Comparison of ENCODE assay signal across 8 mouse cellular contexts in genomic region chr3:9573581-9573980, GRCm38 (mm10). TPM values are rescaled to one million over a fixed set of nuclear protein-coding genes. Genes with fewer than 3 reads are reported as not detected.
DNase-seq lines count a peak whose midpoint lies in the region; ATAC-seq and TF ChIP-seq lines count a peak whose summit lies in the region.

No protein-coding gene starts in this region.

- no peak overlapping the region for H3K27ac ChIP-seq in ES-E14 (ENCODE audit: insufficient read depth, low read depth, low read length, poor library complexity, severe bottlenecking)
- H3K27ac ChIP-seq in limb, embryonic 14.5 days (replicated peaks; ENCODE audit: low read depth, low read length) = no peak overlapping the region
- no peak overlapping the region for H3K27ac ChIP-seq in stomach, embryonic 15.5 days
- H3K27ac ChIP-seq in hindbrain, embryonic 10.5 days = no peak overlapping the region

- H3K9ac ChIP-seq in ES-E14 (ENCODE audit: insufficient read depth, low read depth, low read length, poor library complexity, severe bottlenecking) = no peak overlapping the region
- no peak overlapping the region for H3K9ac ChIP-seq in limb, embryonic 14.5 days (ENCODE audit: low read depth, low read length, severe bottlenecking)
- no peak overlapping the region for H3K9ac ChIP-seq in stomach, embryonic 15.5 days

- no peaks in the 10 kb centered on the region for H3K27me3 ChIP-seq in limb, embryonic 14.5 days (ENCODE audit: control insufficient read depth, insufficient read depth, low read length)
- H3K27me3 ChIP-seq in stomach, embryonic 15.5 days (replicated peaks) = no peaks in the 10 kb centered on the region
- no peaks in the 10 kb centered on the region for H3K27me3 ChIP-seq in hindbrain, embryonic 10.5 days (ENCODE audit: insufficient read depth, poor library complexity, severe bottlenecking)

- TF ChIP-seq CTCF in brain, embryonic 14.5 days (IDR thresholded peaks at IDR 0.05; ENCODE audit: borderline replicate concordance, extremely low read depth, insufficient read depth, insufficient read length) = no peak

- peaks cover 13 to 33% of the 10 kb centered on the region in 2 experiments for H3K4me1 ChIP-seq in ES-E14 (ENCODE audit: control insufficient read depth in 2 of 2, insufficient read depth in 2 of 2, low read length in 2 of 2, poor library complexity in 1 of 2)
- peaks cover 42% of the 10 kb centered on the region for H3K4me1 ChIP-seq in limb, embryonic 14.5 days (ENCODE audit: control insufficient read depth, insufficient read depth, low read length)
- H3K4me1 ChIP-seq in stomach, embryonic 15.5 days = peaks cover 23% of the 10 kb centered on the region
- H3K4me1 ChIP-seq in hindbrain, embryonic 10.5 days (replicated peaks) = peaks cover 34% of the 10 kb centered on the region

- H3K4me3 ChIP-seq in ES-E14 (ENCODE audit: insufficient read depth in 1 of 2, low read depth in 1 of 2, low read length in 2 of 2, poor library complexity in 1 of 2, severe bottlenecking in 1 of 2) = no peak overlapping the region
- no peak overlapping the region for H3K4me3 ChIP-seq in limb, embryonic 14.5 days (replicated peaks; ENCODE audit: low read length)
- H3K4me3 ChIP-seq in stomach, embryonic 15.5 days (replicated peaks) = no peak overlapping the region
- no peak overlapping the region for H3K4me3 ChIP-seq in hindbrain, embryonic 10.5 days

- peak; percentile 87 for ATAC-seq in limb, embryonic 14.5 days (ENCODE audit: low FRiP score, low read depth)
- ATAC-seq in stomach, embryonic 15.5 days (ENCODE audit: insufficient read depth, low FRiP score, low read depth) = peak; percentile 57; the same call in 1 of the 2 replicates

- in situ Hi-C loops in ES-E14 (cut with MboI; ENCODE audit: low sequenced_read_pairs in 2 of 2, unreplicated experiment in 2 of 2) = no loop called here

- no peak for DNase-seq in ES-E14 (ENCODE audit: low read depth, low spot score)
- DNase-seq in brain, embryonic 14.5 days (ENCODE audit: low read depth) = peak; percentile 55
- DNase-seq in heart, postnatal 14 days = peak; percentile 23 to 47
- DNase-seq in limb, embryonic 14.5 days (ENCODE audit: low spot score) = peak; percentile 89
- DNase-seq in cerebellum, postnatal 25 days = no peak
- no peak for DNase-seq in cerebellum, adult 18-20 months
- DNase-seq in hindbrain, embryonic 10.5 days (ENCODE audit: low spot score) = no peak

- H3K9me3 ChIP-seq in ES-E14 (ENCODE audit: control insufficient read depth, insufficient read depth, low read depth, low read length) = no peaks in the 10 kb centered on the region
- no peaks in the 10 kb centered on the region for H3K9me3 ChIP-seq in limb, embryonic 14.5 days (ENCODE audit: control insufficient read depth, low read length)
- H3K9me3 ChIP-seq in stomach, embryonic 15.5 days = no peaks in the 10 kb centered on the region
- H3K9me3 ChIP-seq in hindbrain, embryonic 10.5 days = 0 out of 2 replicates have a peak, but pooled peaks cover 3% of the 10 kb centered on the region

- WGBS in limb, embryonic 14.5 days = 4% methylated on average over 6 of the region's 6 CpGs
- WGBS in stomach, embryonic 15.5 days = 19% methylated on average over 6 of the region's 6 CpGs
- 80% methylated on average over 6 of the region's 6 CpGs for whole genome bisulfite sequencing in hindbrain, embryonic 10.5 days

- intact Hi-C loops in heart, postnatal 14 days (cut with DNase I) = no loop called here

- no peaks in the 10 kb centered on the region; the same call in 1 of the 2 replicates for H3K36me3 ChIP-seq in ES-E14 (ENCODE audit: control insufficient read depth, insufficient read depth, low read length, poor library complexity, severe bottlenecking)
- H3K36me3 ChIP-seq in limb, embryonic 14.5 days (ENCODE audit: control insufficient read depth, insufficient read depth, low read length) = no peaks in the 10 kb centered on the region
- no peaks in the 10 kb centered on the region for H3K36me3 ChIP-seq in stomach, embryonic 15.5 days
- no peaks in the 10 kb centered on the region for H3K36me3 ChIP-seq in hindbrain, embryonic 10.5 days

- no peak overlapping the region for H3K4me2 ChIP-seq in limb, embryonic 14.5 days (replicated peaks; ENCODE audit: low read depth, low read length, severe bottlenecking)
- no peak overlapping the region for H3K4me2 ChIP-seq in stomach, embryonic 15.5 days

- TF ChIP-seq POLR2A in brain, embryonic 14.5 days (IDR thresholded peaks at IDR 0.05; ENCODE audit: borderline replicate concordance, extremely low read depth, insufficient read depth, insufficient read length, poor library complexity, severe bottlenecking) = no peak
- TF ChIP-seq POLR2A in limb, embryonic 14.5 days (IDR thresholded peaks at IDR 0.05; ENCODE audit: borderline replicate concordance, extremely low read depth, insufficient read depth, insufficient read length) = no peak

TF ChIP-seq in ES-E14, 5 proteins besides CTCF, POLR2A, EP300 and RAD21:
- TF ChIP-seq HCFC1 (IDR thresholded peaks at IDR 0.05; ENCODE audit: borderline replicate concordance, insufficient read depth, low read length) (no peak), ZNF384 (IDR thresholded peaks at IDR 0.05; ENCODE audit: low read depth, low read length) (no peak), MAFK (IDR thresholded peaks at IDR 0.05; ENCODE audit: insufficient read depth, low read depth, low read length) (0 out of 2 replicates have a peak, but pooled peaks have one; percentile 7), ZC3H11A (IDR thresholded peaks at IDR 0.05; ENCODE audit: borderline replicate concordance, low read depth, low read length) (no peak), CHD2 (IDR thresholded peaks at IDR 0.05; ENCODE audit: low read depth, low read length) (no peak)
TF ChIP-seq in ES-E14: peak in this region for 1.

RNA-seq across cellular contexts. Expression of gene Zfp704, which starts 36.3 kb away (rescaled TPM):
- 11.4 and 18.8 TPM in 2 replicates for total RNA-seq in ES-E14 (2012; rRNA removed)
- 14.1 and 19.3 TPM in 2 replicates for polyA plus RNA-seq in brain, embryonic 14.5 days (2012; rRNA removed)
- 10 to 100 TPM; 17.5 to 18.0 TPM for total RNA-seq in heart, postnatal 14 days (2021)
- polyA plus RNA-seq in limb, embryonic 14.5 days (2012; rRNA removed) = 13.4 and 13.8 TPM in 2 replicates
- 13.4 and 14.3 TPM in 2 replicates for polyA plus RNA-seq in limb, embryonic 14.5 days (2014; fragmentation: Nextera tagmentation; extraction: Ambion mirVana)
- 8.0 and 8.9 TPM in 2 replicates for polyA plus RNA-seq in stomach, embryonic 15.5 days (2015; fragmentation: Nextera tagmentation; extraction: Ambion mirVana)
- 4.2 and 6.6 TPM in 2 replicates for polyA plus RNA-seq in hindbrain, embryonic 10.5 days (2016; fragmentation: Nextera tagmentation; extraction: Ambion mirVana)

Comparison
In these comparisons a context has a peak if more than half of its experiments do, and no peak if none do; other contexts are left out.
1. DNase-seq: peak in brain, embryonic 14.5 days (single experiment), heart, postnatal 14 days (2 of 2) and limb, embryonic 14.5 days (single experiment); none in ES-E14 (single experiment), cerebellum, postnatal 25 days (0 of 2), cerebellum, adult 18-20 months (0 of 2) and hindbrain, embryonic 10.5 days (single experiment).